Mouse (Mus musculus) layer of hippocampus, adult 2 months (tissue): Measurements from ENCODE around the gene Col24a1. TPM values are rescaled to one million over a fixed set of nuclear protein-coding genes. Genes with fewer than 3 reads are reported as not detected.

ENCODE experiments used
- DNase-seq, 2 experiments: peaks; one replicate each; pipeline ENCODE4 v3.0.0; 2022; ENCODE audit warnings: low spot score in 2 of 2
- H3K27ac ChIP-seq: fragments of 200-600 bp; 2 replicates; pipeline ENCODE4 v1.8.1; 2022
- H3K4me3 ChIP-seq: fragments of 200-600 bp; 2 replicates; pipeline ENCODE4 v1.8.1; 2022; ENCODE audit warnings: mild to moderate bottlenecking
- CTCF ChIP-seq: fragments of 200-600 bp; conservative IDR thresholded peaks from 2 replicates; pipeline ENCODE4 v1.8.1; 2022; ENCODE audit warnings: antibody characterized with exemption, mild to moderate bottlenecking, moderate library complexity
- total RNA-seq, 2 experiments: library from RNA; stranded (reverse); gene quantifications; 2 replicates each; pipeline ENCODE4 v1.2.3; 2021

Col24a1 gene
- total RNA-seq, 2 experiments from 2014 or later: 0.15 to 0.26 TPM

GRCm38 (mm10) chr3:145386434-145386833 is 94.2 kb downstream of the Col24a1 start:
- peak in 1 of 2 experiments; percentile 29 for DNase-seq
- Histone ChIP-seq H3K4me3 (no peak overlapping the region), H3K27ac (no peak overlapping the region; the same call in 1 of the 2 replicates)
- no peak for TF ChIP-seq CTCF

GRCm38 (mm10) chr3:145390681-145391080 is 98.4 kb downstream of the Col24a1 start:
- H3K4me3 ChIP-seq: no peak overlapping the region
- H3K27ac ChIP-seq: no peak overlapping the region
- TF ChIP-seq CTCF: no peak
- DNase-seq: no peak

GRCm38 (mm10) chr3:145391986-145392659 is 99.9 kb downstream of the Col24a1 start:
- no peak for TF ChIP-seq CTCF
- Histone ChIP-seq H3K4me3 (no peak overlapping the region), H3K27ac (no peak overlapping the region)
- no peak for DNase-seq

GRCm38 (mm10) chr3:145399173-145399572 is 106.9 kb downstream of the Col24a1 start:
- DNase-seq: no peak
- no peak for TF ChIP-seq CTCF
- no peak overlapping the region for H3K27ac ChIP-seq
- no peak overlapping the region for H3K4me3 ChIP-seq

- Histone ChIP-seq H3K4me3 (no peak overlapping the region), H3K27ac (no peak overlapping the region)
- TF ChIP-seq CTCF: no peak
- no peak for DNase-seq
These were observed 110.0 kb downstream of the Col24a1 start for GRCm38 (mm10) chr3:145402257-145402656.

GRCm38 (mm10) chr3:145402994-145403393 is 110.7 kb downstream of the Col24a1 start:
- DNase-seq: no peak
- no peak for TF ChIP-seq CTCF
- Histone ChIP-seq H3K4me3 (no peak overlapping the region), H3K27ac (no peak overlapping the region)

GRCm38 (mm10) chr3:145408045-145408444 is 115.8 kb downstream of the Col24a1 start:
- no peak for DNase-seq
- Histone ChIP-seq H3K4me3 (no peak overlapping the region), H3K27ac (no peak overlapping the region)
- peak; percentile 64 for TF ChIP-seq CTCF

- no peak overlapping the region for H3K4me3 ChIP-seq
- DNase-seq: no peak
- no peak overlapping the region for H3K27ac ChIP-seq
- TF ChIP-seq CTCF: peak; percentile 49
These were observed 119.9 kb downstream of the Col24a1 start for GRCm38 (mm10) chr3:145412137-145412536.

- Histone ChIP-seq H3K4me3 (no peak overlapping the region), H3K27ac (no peak overlapping the region)
- TF ChIP-seq CTCF: no peak
- DNase-seq: no peak
These were observed 122.1 kb downstream of the Col24a1 start for GRCm38 (mm10) chr3:145414362-145414761.

GRCm38 (mm10) chr3:145417809-145418208 is 125.5 kb downstream of the Col24a1 start:
- no peak for TF ChIP-seq CTCF
- Histone ChIP-seq H3K4me3 (no peak overlapping the region), H3K27ac (no peak overlapping the region)
- DNase-seq: no peak

- no peak for TF ChIP-seq CTCF
- DNase-seq: no peak
- Histone ChIP-seq H3K4me3 (no peak overlapping the region), H3K27ac (no peak overlapping the region)
These were observed 128.1 kb downstream of the Col24a1 start for GRCm38 (mm10) chr3:145420421-145420820.

- no peak for TF ChIP-seq CTCF
- Histone ChIP-seq H3K27ac (no peak overlapping the region), H3K4me3 (no peak overlapping the region)
- DNase-seq: no peak
These were observed 129.8 kb downstream of the Col24a1 start for GRCm38 (mm10) chr3:145422044-145422443.

- DNase-seq: no peak
- Histone ChIP-seq H3K27ac (no peak overlapping the region), H3K4me3 (no peak overlapping the region)
- TF ChIP-seq CTCF: no peak
These were observed 146.1 kb downstream of the Col24a1 start for GRCm38 (mm10) chr3:145438352-145438751.

GRCm38 (mm10) chr3:145439086-145439485 is 146.8 kb downstream of the Col24a1 start:
- peak; percentile 57 for TF ChIP-seq CTCF
- DNase-seq: no peak
- Histone ChIP-seq H3K27ac (no peak overlapping the region), H3K4me3 (no peak overlapping the region)
